Comparison of ENCODE assay signal across 19 mouse cellular contexts in the genomic region with DNA sequence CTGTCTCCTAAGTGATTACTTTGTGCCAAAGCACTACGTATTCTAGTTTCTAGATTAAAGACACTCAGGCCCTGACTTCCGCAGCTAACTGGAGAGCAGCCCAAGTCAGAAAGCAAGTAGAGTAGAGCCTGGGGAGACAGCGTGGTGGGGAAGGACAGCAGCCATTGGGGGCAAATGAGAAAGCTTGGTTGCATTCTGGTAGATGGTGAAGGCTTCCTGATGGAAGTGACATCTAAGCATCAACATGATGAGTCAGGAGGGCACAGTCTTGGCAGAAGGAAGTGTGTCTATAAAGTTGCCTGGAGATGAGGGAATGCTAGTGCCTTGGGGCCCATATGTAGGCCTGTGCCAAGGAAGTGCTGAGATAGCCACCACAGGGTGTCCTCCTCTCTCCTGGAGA. TPM values are rescaled to one million over a fixed set of nuclear protein-coding genes. Genes with fewer than 3 reads are reported as not detected.
"Had no signal": no experiment of that assay in that cellular context is flagged by ENCODE, and none has a peak within 500 bp of the region (broad histone marks: within the 10 kb centered on the region; RNA-seq: fewer than 3 reads in every experiment).

No protein-coding gene starts in this region.

- H3K4me1 ChIP-seq: lung, embryonic 15.5 days; midbrain, embryonic 13.5 days; midbrain, embryonic 15.5 days; neural tube, embryonic 12.5 days; stomach, embryonic 15.5 days had no signal

- H3K4me3 ChIP-seq: lung, embryonic 15.5 days; megakaryocyte, embryonic 14.5 days; midbrain, embryonic 13.5 days; midbrain, embryonic 15.5 days; neural tube, embryonic 12.5 days; stomach, embryonic 15.5 days had no signal

- DNase-seq: liver, postnatal 0 days; lung, adult 2 months; lung, postnatal 14 days; lung, postnatal 36 days; right cerebral cortex, postnatal 14 days; thymus, adult 2 months; thymus, postnatal 25 days had no signal

- H3K27me3 ChIP-seq: lung, embryonic 15.5 days; megakaryocyte, embryonic 14.5 days; midbrain, embryonic 13.5 days; midbrain, embryonic 15.5 days; neural tube, embryonic 12.5 days; stomach, embryonic 15.5 days had no signal

- H3K27ac ChIP-seq: lung, embryonic 15.5 days; macrophage; midbrain, embryonic 13.5 days; midbrain, embryonic 15.5 days; neural tube, embryonic 12.5 days; stomach, embryonic 15.5 days; stomach, postnatal 0 days had no signal

- ATAC-seq: liver, postnatal 0 days; lung, postnatal 0 days; midbrain, embryonic 13.5 days; midbrain, embryonic 15.5 days had no signal

RNA-seq across cellular contexts. Expression of a gene that starts 25.3 kb away (rescaled TPM):
- polyA plus RNA-seq: liver, postnatal 0 days; lung, adult 2 months; lung, embryonic 15.5 days; lung, postnatal 0 days; macrophage; midbrain, embryonic 11.5 days; neural tube, embryonic 12.5 days; spleen, adult 2 months; stomach, postnatal 0 days; testis, adult 2 months had no signal
